Mouse (Mus musculus): ENCODE measurements at regions not wholly inside any gene's neighbourhood (a gene's known extent, or its start where the extent isn't known, plus 50 kb on each side); places are given as distances from the start of the nearest gene placed in this dataset.

DNA sequence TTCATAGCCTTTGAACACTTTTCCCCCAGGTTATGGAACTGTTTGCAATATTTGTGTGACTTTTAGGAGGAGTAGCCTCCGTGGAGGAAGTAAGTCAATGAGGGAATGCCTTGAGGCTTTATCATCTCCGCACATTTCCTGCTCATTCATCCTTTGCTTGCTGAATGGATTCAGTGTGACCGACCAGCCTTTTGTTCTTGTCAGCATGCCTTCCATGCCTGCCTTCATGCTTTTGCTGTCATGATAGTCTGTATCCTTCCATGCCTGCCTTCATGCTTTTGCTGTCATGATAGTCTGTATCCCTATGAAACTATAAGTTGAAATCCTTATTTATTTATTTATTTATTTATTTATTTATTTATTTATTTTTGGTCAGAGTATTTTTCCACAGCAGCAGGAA lies 87.8 kb upstream of the Rorb start:
- H3K9ac ChIP-seq, result no peak overlapping the region
- no peak for ATAC-seq (ENCODE audit: low FRiP score)
- 42% methylated on average over 3 of the region's 3 CpGs for WGBS

DNA sequence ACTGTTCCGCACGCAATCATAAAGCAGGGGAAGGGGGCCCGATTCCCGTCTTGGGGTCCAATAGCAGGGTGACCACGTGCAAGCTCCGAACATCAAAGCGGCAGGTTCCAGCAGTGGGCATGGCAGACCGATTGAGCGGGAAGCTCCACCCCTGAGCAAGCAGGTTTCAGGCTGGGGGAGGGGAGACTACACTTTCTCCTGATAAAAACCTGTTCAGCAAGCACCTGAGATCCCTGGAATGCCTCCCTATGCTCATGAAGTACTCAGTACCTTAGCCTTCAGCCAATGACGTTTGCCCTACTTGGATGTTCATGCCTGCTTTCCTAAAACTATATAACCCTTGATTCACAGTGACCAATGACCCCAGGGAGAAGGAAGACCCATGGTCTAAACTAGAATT lies 83.7 kb upstream of the Rorb start:
- H3K9me3 ChIP-seq, result no peaks in the 10 kb centered on the region
- H3K36me3 ChIP-seq (replicated peaks), result no peaks in the 10 kb centered on the region
- no peak for ATAC-seq (ENCODE audit: low FRiP score)
- 45% methylated on average over 10 of the region's 10 CpGs for WGBS
- no peak overlapping the region for H3K9ac ChIP-seq
- no peak overlapping the region for H3K4me3 ChIP-seq (replicated peaks)
- no peak overlapping the region for H3K27ac ChIP-seq
- H3K4me1 ChIP-seq, result no peaks in the 10 kb centered on the region
- no peaks in the 10 kb centered on the region for H3K27me3 ChIP-seq
- H3K4me2 ChIP-seq, result no peak overlapping the region

More for the DNA sequence above, 87.8 kb upstream of the Rorb start:
- Histone ChIP-seq H3K4me1 (no peaks in the 10 kb centered on the region), H3K27me3 (no peaks in the 10 kb centered on the region), H3K27ac (no peak overlapping the region), H3K36me3 (replicated peaks) (no peaks in the 10 kb centered on the region), H3K4me3 (replicated peaks) (no peak overlapping the region), H3K4me2 (no peak overlapping the region), H3K9me3 (no peaks in the 10 kb centered on the region)

DNA sequence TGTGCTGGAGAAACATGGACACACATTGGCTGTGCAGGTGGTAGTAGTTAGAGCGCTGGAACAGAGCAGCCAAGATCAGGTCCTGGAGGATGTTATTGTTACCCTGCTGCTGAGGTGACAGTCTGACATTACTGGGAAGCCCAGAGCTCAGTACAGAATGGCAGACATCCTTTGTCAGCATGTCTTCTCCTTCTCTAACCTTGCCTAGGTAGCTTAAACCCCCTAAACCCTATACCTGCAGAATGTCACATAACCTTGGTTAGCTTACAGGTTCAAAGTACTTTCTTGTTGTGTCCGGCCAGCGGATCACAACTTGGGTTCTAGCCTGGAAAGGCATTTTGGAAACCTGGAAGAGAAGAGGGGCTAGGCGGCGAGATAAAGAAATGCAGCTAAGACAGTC lies 83.3 kb upstream of the Rorb start:
- H3K4me2 ChIP-seq, result no peak overlapping the region
- no peaks in the 10 kb centered on the region for H3K36me3 ChIP-seq (replicated peaks)
- H3K27ac ChIP-seq, result no peak overlapping the region
- no peak overlapping the region for H3K4me3 ChIP-seq (replicated peaks)
- WGBS, result 74% methylated on average over 5 of the region's 5 CpGs
- no peak overlapping the region for H3K9ac ChIP-seq
- no peak for ATAC-seq (ENCODE audit: low FRiP score)
- no peaks in the 10 kb centered on the region for H3K27me3 ChIP-seq
- H3K4me1 ChIP-seq, result no peaks in the 10 kb centered on the region
- no peaks in the 10 kb centered on the region for H3K9me3 ChIP-seq

DNA sequence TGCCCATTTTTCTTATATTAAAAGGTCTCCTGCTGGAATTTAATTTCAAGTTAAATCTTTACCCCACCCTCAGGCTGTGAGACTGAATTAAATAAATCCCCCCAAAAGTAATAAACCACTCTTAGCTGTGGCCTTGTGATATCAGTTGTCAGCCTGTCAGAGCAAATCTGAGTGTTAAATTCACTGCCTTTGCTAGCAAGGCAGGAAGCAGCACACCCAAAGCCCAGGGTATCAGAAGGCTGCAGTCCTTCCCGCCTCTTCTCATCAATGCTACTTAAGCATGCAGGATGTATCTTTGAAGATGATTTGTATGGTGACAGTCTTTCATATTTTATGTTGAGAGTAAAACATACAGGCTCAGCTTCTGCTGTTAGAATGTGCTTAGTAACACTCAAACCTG lies 61.8 kb upstream of the Rorb start:
- Histone ChIP-seq H3K4me3 (replicated peaks) (no peak overlapping the region), H3K9me3 (no peaks in the 10 kb centered on the region), H3K9ac (no peak overlapping the region), H3K36me3 (replicated peaks) (no peaks in the 10 kb centered on the region), H3K27me3 (no peaks in the 10 kb centered on the region), H3K27ac (no peak overlapping the region), H3K4me2 (no peak overlapping the region), H3K4me1 (no peaks in the 10 kb centered on the region)
- 59% methylated on average over 1 of the region's 1 CpGs for WGBS
- no peak for ATAC-seq (ENCODE audit: low FRiP score)

DNA sequence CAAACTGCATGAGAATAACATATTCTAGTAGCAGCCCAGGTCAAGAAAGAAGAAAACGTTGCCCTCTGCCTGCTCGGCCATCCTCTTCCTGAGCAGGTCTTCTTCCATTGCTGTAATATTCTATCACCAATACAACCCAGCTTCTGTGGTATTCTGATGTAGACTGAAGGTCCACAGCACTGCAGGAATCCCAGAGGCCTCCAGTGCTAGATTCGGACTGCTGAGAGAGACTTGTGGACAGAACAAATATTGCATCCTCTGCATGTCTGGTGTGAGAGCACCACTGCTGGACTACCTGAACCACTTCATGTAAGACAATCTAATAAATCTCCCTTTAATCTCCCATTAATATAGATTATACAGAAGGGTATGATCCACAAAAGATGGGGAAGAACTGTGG lies 59.8 kb upstream of the Rorb start:
- H3K9me3 ChIP-seq, result no peaks in the 10 kb centered on the region
- H3K36me3 ChIP-seq (replicated peaks), result no peaks in the 10 kb centered on the region
- no peak overlapping the region for H3K4me3 ChIP-seq (replicated peaks)
- ATAC-seq (ENCODE audit: low FRiP score), result no peak
- no peak overlapping the region for H3K27ac ChIP-seq
- H3K4me2 ChIP-seq, result no peak overlapping the region
- no peaks in the 10 kb centered on the region for H3K4me1 ChIP-seq
- no peak overlapping the region for H3K9ac ChIP-seq
- no peaks in the 10 kb centered on the region for H3K27me3 ChIP-seq
- WGBS, result 88% methylated on average over 3 of the region's 3 CpGs

Measured in forebrain, embryonic 12.5 days (tissue).